Comparison of ENCODE assay signal across 11 mouse cellular contexts in genomic region chr10:125586489-125587147, GRCm38 (mm10).
DNase-seq lines count a peak whose midpoint lies in the region; ATAC-seq lines count a peak whose summit lies in the region.
"Had no signal": no experiment of that assay in that cellular context is flagged by ENCODE, and none has a peak within 500 bp of the region (broad histone marks: within the 10 kb centered on the region; RNA-seq: fewer than 3 reads in every experiment).

No protein-coding gene starts in this region.

- H3K27me3 ChIP-seq in hindbrain, embryonic 14.5 days (ENCODE audit: control insufficient read depth, insufficient read depth, low read length), result no peaks in the 10 kb centered on the region
- no peaks in the 10 kb centered on the region for H3K27me3 ChIP-seq in hindbrain, embryonic 10.5 days (ENCODE audit: insufficient read depth, poor library complexity, severe bottlenecking)
- H3K27me3 ChIP-seq in midbrain, embryonic 12.5 days, result no peaks in the 10 kb centered on the region
- no peaks in the 10 kb centered on the region for H3K27me3 ChIP-seq in midbrain, embryonic 13.5 days
- H3K27me3 ChIP-seq in forebrain, embryonic 14.5 days (replicated peaks; ENCODE audit: control insufficient read depth, insufficient read depth, low read length), result no peaks in the 10 kb centered on the region
- H3K27me3 ChIP-seq: intestine, embryonic 15.5 days had no signal

- no peaks in the 10 kb centered on the region for H3K36me3 ChIP-seq in hindbrain, embryonic 14.5 days (replicated peaks; ENCODE audit: control insufficient read depth, insufficient read depth)
- no peaks in the 10 kb centered on the region for H3K36me3 ChIP-seq in hindbrain, embryonic 10.5 days
- H3K36me3 ChIP-seq in midbrain, embryonic 12.5 days, result no peaks in the 10 kb centered on the region
- H3K36me3 ChIP-seq in midbrain, embryonic 13.5 days, result no peaks in the 10 kb centered on the region
- H3K36me3 ChIP-seq in forebrain, embryonic 14.5 days (ENCODE audit: control insufficient read depth, insufficient read depth, low read length), result no peaks in the 10 kb centered on the region
- H3K36me3 ChIP-seq: heart, embryonic 10.5 days; intestine, embryonic 15.5 days had no signal

- 28% methylated on average over 7 of the region's 7 CpGs for WGBS in hindbrain, embryonic 14.5 days
- 79% methylated on average over 7 of the region's 7 CpGs for WGBS in hindbrain, embryonic 10.5 days
- 60% methylated on average over 7 of the region's 7 CpGs for WGBS in midbrain, embryonic 12.5 days
- 43% methylated on average over 7 of the region's 7 CpGs for WGBS in midbrain, embryonic 13.5 days
- 7% methylated on average over 7 of the region's 7 CpGs for WGBS in forebrain, embryonic 14.5 days

- H3K9me3 ChIP-seq in hindbrain, embryonic 14.5 days (ENCODE audit: control insufficient read depth, low read length), result no peaks in the 10 kb centered on the region
- no peaks in the 10 kb centered on the region for H3K9me3 ChIP-seq in hindbrain, embryonic 10.5 days
- H3K9me3 ChIP-seq in midbrain, embryonic 12.5 days, result no peaks in the 10 kb centered on the region
- H3K9me3 ChIP-seq in midbrain, embryonic 13.5 days, result no peaks in the 10 kb centered on the region
- no peaks in the 10 kb centered on the region for H3K9me3 ChIP-seq in forebrain, embryonic 14.5 days (replicated peaks; ENCODE audit: control insufficient read depth, low read length)
- H3K9me3 ChIP-seq: heart, embryonic 10.5 days; intestine, embryonic 15.5 days had no signal

- no peak overlapping the region for H3K9ac ChIP-seq in hindbrain, embryonic 14.5 days
- H3K9ac ChIP-seq in midbrain, embryonic 12.5 days (replicated peaks), result no peak overlapping the region
- H3K9ac ChIP-seq in midbrain, embryonic 13.5 days (replicated peaks), result no peak overlapping the region
- H3K9ac ChIP-seq in forebrain, embryonic 14.5 days (ENCODE audit: low read length), result no peak overlapping the region
- H3K9ac ChIP-seq: intestine, embryonic 15.5 days had no signal

- no peak overlapping the region for H3K4me2 ChIP-seq in hindbrain, embryonic 14.5 days (replicated peaks)
- H3K4me2 ChIP-seq in midbrain, embryonic 12.5 days (replicated peaks), result no peak overlapping the region
- H3K4me2 ChIP-seq in midbrain, embryonic 13.5 days (replicated peaks), result no peak overlapping the region
- H3K4me2 ChIP-seq in forebrain, embryonic 14.5 days (ENCODE audit: low read length), result no peak overlapping the region
- H3K4me2 ChIP-seq: intestine, embryonic 15.5 days had no signal

- no peak overlapping the region for H3K4me3 ChIP-seq in hindbrain, embryonic 14.5 days (replicated peaks; ENCODE audit: low read length)
- no peak overlapping the region for H3K4me3 ChIP-seq in hindbrain, embryonic 10.5 days
- H3K4me3 ChIP-seq in midbrain, embryonic 12.5 days, result no peak overlapping the region
- no peak overlapping the region for H3K4me3 ChIP-seq in midbrain, embryonic 13.5 days (replicated peaks)
- no peak overlapping the region for H3K4me3 ChIP-seq in forebrain, embryonic 14.5 days (ENCODE audit: low read depth, low read length)
- H3K4me3 ChIP-seq: heart, embryonic 10.5 days; intestine, embryonic 15.5 days had no signal

- DNase-seq in hindbrain, embryonic 14.5 days (ENCODE audit: low spot score), result peak; percentile 58
- no peak for DNase-seq in hindbrain, embryonic 10.5 days (ENCODE audit: low spot score)
- DNase-seq in forebrain, embryonic 14.5 days (ENCODE audit: low spot score), result peak; percentile 93
- peak; percentile 48 for DNase-seq in lung, postnatal 14 days
- no peak for DNase-seq in spleen, adult 12 weeks (ENCODE audit: low spot score)

- 0 out of 2 replicates have a peak, but pooled peaks cover 3% of the 10 kb centered on the region for H3K4me1 ChIP-seq in hindbrain, embryonic 14.5 days (replicated peaks; ENCODE audit: control insufficient read depth, insufficient read depth, low read length)
- H3K4me1 ChIP-seq in hindbrain, embryonic 10.5 days (replicated peaks), result no peaks in the 10 kb centered on the region
- H3K4me1 ChIP-seq in midbrain, embryonic 12.5 days, result no peaks in the 10 kb centered on the region
- no peaks in the 10 kb centered on the region for H3K4me1 ChIP-seq in midbrain, embryonic 13.5 days (replicated peaks)
- H3K4me1 ChIP-seq in forebrain, embryonic 14.5 days (ENCODE audit: control insufficient read depth, insufficient read depth, low read length), result no peaks in the 10 kb centered on the region
- H3K4me1 ChIP-seq: heart, embryonic 10.5 days; intestine, embryonic 15.5 days had no signal

- 0 out of 2 replicates have a peak overlapping the region, but pooled peaks have one; percentile 5 for H3K27ac ChIP-seq in hindbrain, embryonic 14.5 days
- no peak overlapping the region for H3K27ac ChIP-seq in hindbrain, embryonic 10.5 days
- no peak overlapping the region for H3K27ac ChIP-seq in midbrain, embryonic 12.5 days (replicated peaks)
- no peak overlapping the region for H3K27ac ChIP-seq in midbrain, embryonic 13.5 days
- H3K27ac ChIP-seq in forebrain, embryonic 14.5 days (ENCODE audit: low read depth, low read length), result no peak overlapping the region
- H3K27ac ChIP-seq: heart, embryonic 10.5 days; intestine, embryonic 15.5 days; macrophage; stomach, postnatal 0 days had no signal

- ATAC-seq in hindbrain, embryonic 14.5 days (ENCODE audit: low FRiP score), result peak; percentile 71; the same call in 1 of the 2 replicates
- ATAC-seq in midbrain, embryonic 12.5 days (ENCODE audit: low FRiP score, low read depth), result peak; percentile 47; the same call in 1 of the 2 replicates
- ATAC-seq in midbrain, embryonic 13.5 days, result no peak
- peak; percentile 87 for ATAC-seq in forebrain, embryonic 14.5 days
- ATAC-seq: intestine, embryonic 15.5 days had no signal

Comparison
In these comparisons a context has a peak if more than half of its experiments do, and no peak if none do; other contexts are left out.
1. DNase-seq: peak in hindbrain, embryonic 14.5 days (single experiment), forebrain, embryonic 14.5 days (single experiment) and lung, postnatal 14 days (single experiment); none in hindbrain, embryonic 10.5 days (single experiment) and spleen, adult 12 weeks (single experiment).